Mouse (Mus musculus) heart, embryonic 15.5 days (tissue): ENCODE data around the gene Vmn1r8. TPM values are rescaled to one million over a fixed set of nuclear protein-coding genes. Genes with fewer than 3 reads are reported as not detected.
"Not testable (repeated sequence)": the region's sequence is repeated elsewhere in the genome, so short reads cannot be mapped to it uniquely, and the experiment has no call there.

ENCODE experiments used
- ATAC-seq: fragments of 200-750 bp; cut with Nextera tagmentation; replicated peaks from 2 replicates; pipeline ENCODE4 v1.8.0; 2017; ENCODE audit warnings: low read depth, moderate TSS enrichment; ENCODE audit not compliant: insufficient number of reproducible peaks, insufficient read depth, low FRiP score
- H3K27ac ChIP-seq: fragments of 300-500 bp; sonication (generic); 2 replicates; pipeline ENCODE4 v1.5.1; 2015; ENCODE audit warnings: mild to moderate bottlenecking, inconsistent platforms
- H3K27me3 ChIP-seq: fragments of 300-500 bp; sonication (generic); 2 replicates; pipeline ENCODE4 v1.6.1; 2015; ENCODE audit warnings: inconsistent platforms
- H3K36me3 ChIP-seq: fragments of 300-500 bp; sonication (generic); 2 replicates; pipeline ENCODE4 v1.6.1; 2015; ENCODE audit warnings: mild to moderate bottlenecking, inconsistent platforms
- H3K4me1 ChIP-seq: fragments of 300-500 bp; sonication (generic); replicated peaks from 2 replicates; pipeline ENCODE4 v1.6.1; 2015; ENCODE audit warnings: inconsistent platforms
- H3K4me2 ChIP-seq: fragments of 300-500 bp; sonication (generic); 2 replicates; pipeline ENCODE4 v1.6.1; 2015; ENCODE audit warnings: inconsistent platforms, mild to moderate bottlenecking, moderate library complexity
- H3K4me3 ChIP-seq: fragments of 300-500 bp; sonication (generic); 2 replicates; pipeline ENCODE4 v1.5.1; 2015; ENCODE audit warnings: mild to moderate bottlenecking, inconsistent platforms
- H3K9ac ChIP-seq: fragments of 300-500 bp; sonication (generic); 2 replicates; pipeline ENCODE4 v1.6.1; 2015; ENCODE audit warnings: mild to moderate bottlenecking, inconsistent platforms
- H3K9me3 ChIP-seq: fragments of 300-500 bp; sonication (generic); replicated peaks from 2 replicates; pipeline ENCODE4 v1.6.1; 2016; ENCODE audit warnings: inconsistent platforms
- WGBS: fragments of 180-500 bp; shearing (Covaris S2); methylation state at CpG from one replicate; pipeline ENCODE4 v1.1.7; 2015; ENCODE audit warnings: mixed read lengths; 5-methylcytosine and 5-hydroxymethylcytosine counted together
- polyA plus RNA-seq: library from polyadenylated mRNA; unstranded; fragments of >200 nt; fragmentation: Nextera tagmentation; extraction: Ambion mirVana; gene quantifications from 2 replicates; pipeline ENCODE4 v1.2.1, GENCODE M21; 2015

Gene Vmn1r8
- not detected in 2 replicates for polyA plus RNA-seq

- no peaks in the 10 kb centered on the region for H3K27me3 ChIP-seq
- no peak for ATAC-seq
- H3K9ac ChIP-seq = no peak within 1 kb of the TSS
- H3K4me3 ChIP-seq = no peak within 1 kb of the TSS
- H3K9me3 ChIP-seq = no peaks in the 10 kb centered on the region
- no peak within 1 kb of the TSS for H3K4me2 ChIP-seq
- H3K4me1 ChIP-seq = no peaks in the 10 kb centered on the region
- no peaks in the 10 kb centered on the region for H3K36me3 ChIP-seq
- H3K27ac ChIP-seq = no peak within 1 kb of the TSS
Measured at GRCm38 (mm10) chr6:57031984-57032383, at the start of gene Vmn1r8. Gene Vmn1r8, plus strand, starts transcription at chr6:57032284.

GRCm38 (mm10) chr6:56996943-56997342 lies 35.1 kb upstream of the Vmn1r8 start, which contains the start of gene Vmn1r6:
Gene Vmn1r6, plus strand, starts transcription at chr6:56997243.
- Histone ChIP-seq H3K36me3 (no peaks in the 10 kb centered on the region), H3K4me3 (no peak within 1 kb of the TSS), H3K27ac (no peak within 1 kb of the TSS), H3K9ac (no peak within 1 kb of the TSS), H3K4me2 (no peak within 1 kb of the TSS), H3K9me3 (no peaks in the 10 kb centered on the region), H3K4me1 (no peaks in the 10 kb centered on the region), H3K27me3 (no peaks in the 10 kb centered on the region)
- 64% methylated on average over 2 of the region's 2 CpGs for WGBS
- no peak for ATAC-seq

- 71% methylated on average over 2 of the region's 2 CpGs for WGBS
- H3K36me3 ChIP-seq, H3K9me3 ChIP-seq, H3K27ac ChIP-seq, H3K9ac ChIP-seq, H3K27me3 ChIP-seq, H3K4me2 ChIP-seq, H3K4me3 ChIP-seq, H3K4me1 ChIP-seq, ATAC-seq: not testable (repeated sequence)
Measured at GRCm38 (mm10) chr6:57025224-57025623, 6.9 kb upstream of the Vmn1r8 start, which contains the start of gene Vmn1r7. Gene Vmn1r7, minus strand, starts transcription at chr6:57025324.

GRCm38 (mm10) chr6:57034674-57035073 lies 2.6 kb downstream of the Vmn1r8 start:
- Histone ChIP-seq H3K4me1 (no peaks in the 10 kb centered on the region), H3K4me3 (no peak overlapping the region), H3K27me3 (no peaks in the 10 kb centered on the region), H3K36me3 (no peaks in the 10 kb centered on the region), H3K9me3 (no peaks in the 10 kb centered on the region), H3K27ac (no peak overlapping the region), H3K9ac (no peak overlapping the region), H3K4me2 (no peak overlapping the region)
- no peak for ATAC-seq
- 65% methylated on average over 2 of the region's 2 CpGs for WGBS

GRCm38 (mm10) chr6:57063730-57064129 lies 31.6 kb downstream of the Vmn1r8 start:
- Histone ChIP-seq H3K9me3 (no peaks in the 10 kb centered on the region), H3K9ac (no peak overlapping the region), H3K27me3 (no peaks in the 10 kb centered on the region), H3K27ac (no peak overlapping the region), H3K4me2 (no peak overlapping the region), H3K4me3 (no peak overlapping the region), H3K36me3 (no peaks in the 10 kb centered on the region), H3K4me1 (no peaks in the 10 kb centered on the region)
- ATAC-seq = no peak

GRCm38 (mm10) chr6:57066487-57066886 lies 34.4 kb downstream of the Vmn1r8 start, which contains the start of gene Vmn1r9:
Gene Vmn1r9, plus strand, starts transcription at chr6:57066787.
- Histone ChIP-seq H3K9me3 (no peaks in the 10 kb centered on the region), H3K4me2 (no peak within 1 kb of the TSS), H3K9ac (no peak within 1 kb of the TSS), H3K27ac (no peak within 1 kb of the TSS), H3K27me3 (no peaks in the 10 kb centered on the region), H3K36me3 (no peaks in the 10 kb centered on the region), H3K4me1 (no peaks in the 10 kb centered on the region), H3K4me3 (no peak within 1 kb of the TSS)
- ATAC-seq = no peak
- 75% methylated on average over 2 of the region's 2 CpGs for WGBS

Other genes starting within 250 kb of the Vmn1r8 start
- 22.8 and 31.2 TPM in 2 replicates for gene Kbtbd2, start 234.5 kb upstream of the Vmn1r8 start, polyA plus RNA-seq
- gene Fkbp9, start 200.2 kb upstream of the Vmn1r8 start, polyA plus RNA-seq = 129 and 161 TPM in 2 replicates
- gene Nt5c3, start 108.4 kb upstream of the Vmn1r8 start, polyA plus RNA-seq = 64.4 and 71.7 TPM in 2 replicates
- gene Vmn1r4, start 108.3 kb upstream of the Vmn1r8 start, polyA plus RNA-seq = 0.10 and 0.21 TPM in 2 replicates
- not detected in 2 replicates for gene Vmn1r5, start 62.0 kb upstream of the Vmn1r8 start, polyA plus RNA-seq
- not detected in 2 replicates for gene Vmn1r6, start 35.0 kb upstream of the Vmn1r8 start, polyA plus RNA-seq
- not detected in 2 replicates for gene Vmn1r7, start 7.0 kb upstream of the Vmn1r8 start, polyA plus RNA-seq
- not detected in 2 replicates for gene Vmn1r9, start 34.5 kb downstream of the Vmn1r8 start, polyA plus RNA-seq
- gene Vmn1r10, start 77.2 kb downstream of the Vmn1r8 start, polyA plus RNA-seq = not detected in 2 replicates
- not detected in 2 replicates for gene Vmn1r11, start 101.2 kb downstream of the Vmn1r8 start, polyA plus RNA-seq
- gene Vmn1r12, start 124.6 kb downstream of the Vmn1r8 start, polyA plus RNA-seq = not detected in 2 replicates
- gene Vmn1r13, start 171.0 kb downstream of the Vmn1r8 start, polyA plus RNA-seq = not detected in 2 replicates
- not detected in 2 replicates for gene Vmn1r14, start 199.4 kb downstream of the Vmn1r8 start, polyA plus RNA-seq
- not detected in 2 replicates for gene Vmn1r15, start 225.7 kb downstream of the Vmn1r8 start, polyA plus RNA-seq